Mouse (Mus musculus) WW6 (cell line): ENCODE measurements around the gene Lrp1.
A peak's percentile ranks its signal among the peaks of the same experiment; 100 is the strongest.

Source experiments
- DNase-seq: peaks from one replicate; pipeline ENCODE4 v3.0.0-alpha.2; 2013; ENCODE audit warnings: low read depth, low spot score

The Lrp1 gene

GRCm38 (mm10) chr10:127557397-127557796 lies 63.6 kb downstream of the Lrp1 start:
- no peak for DNase-seq

GRCm38 (mm10) chr10:127555703-127556102 lies 65.2 kb downstream of the Lrp1 start:
- DNase-seq = peak; percentile 59

- no peak for DNase-seq
These were observed 71.1 kb downstream of the Lrp1 start for GRCm38 (mm10) chr10:127549892-127550291.

GRCm38 (mm10) chr10:127548236-127548635 lies 72.7 kb downstream of the Lrp1 start:
- no peak for DNase-seq

- DNase-seq = no peak
These were observed 74.4 kb downstream of the Lrp1 start for GRCm38 (mm10) chr10:127546505-127546904.

GRCm38 (mm10) chr10:127544375-127544774 lies 76.6 kb downstream of the Lrp1 start:
- no peak for DNase-seq

- DNase-seq = no peak
These were observed 77.0 kb downstream of the Lrp1 start for GRCm38 (mm10) chr10:127543916-127544315.

- no peak for DNase-seq
These were observed 78.2 kb downstream of the Lrp1 start for GRCm38 (mm10) chr10:127542720-127543119.

GRCm38 (mm10) chr10:127542084-127542483 lies 78.9 kb downstream of the Lrp1 start:
- no peak for DNase-seq

- no peak for DNase-seq
These were observed 79.4 kb downstream of the Lrp1 start for GRCm38 (mm10) chr10:127541510-127541909.

GRCm38 (mm10) chr10:127537854-127538583 lies 82.9 kb downstream of the Lrp1 start:
- DNase-seq = no peak

GRCm38 (mm10) chr10:127536586-127537314 lies 84.2 kb downstream of the Lrp1 start:
- no peak for DNase-seq

- no peak for DNase-seq
These were observed 86.0 kb downstream of the Lrp1 start for GRCm38 (mm10) chr10:127534929-127535384.

- DNase-seq = no peak
These were observed 86.7 kb downstream of the Lrp1 start, which contains the start of gene Nxph4 for GRCm38 (mm10) chr10:127534036-127534928. Gene Nxph4 (minus strand): TSS chr10:127534559.

GRCm38 (mm10) chr10:127531548-127531947 lies 89.4 kb downstream of the Lrp1 start:
- DNase-seq = no peak

- no peak for DNase-seq
These were observed 90.0 kb downstream of the Lrp1 start for GRCm38 (mm10) chr10:127530945-127531344.

GRCm38 (mm10) chr10:127527481-127527880 lies 93.5 kb downstream of the Lrp1 start:
- DNase-seq = no peak

GRCm38 (mm10) chr10:127526681-127527080 lies 94.3 kb downstream of the Lrp1 start:
- DNase-seq = no peak

GRCm38 (mm10) chr10:127526048-127526447 lies 94.9 kb downstream of the Lrp1 start:
- no peak for DNase-seq

- DNase-seq = no peak
These were observed 96.2 kb downstream of the Lrp1 start for GRCm38 (mm10) chr10:127524646-127525255.

GRCm38 (mm10) chr10:127522088-127522581 lies 98.8 kb downstream of the Lrp1 start, which contains the start of gene Shmt2:
Gene Shmt2 (minus strand): TSS chr10:127522444.
- peak; percentile 82 for DNase-seq
